Mouse (Mus musculus) hindbrain, embryonic 13.5 days (tissue): ENCODE data around the gene Ap1s1. TPM values are rescaled to one million over a fixed set of nuclear protein-coding genes. Genes with fewer than 3 reads are reported as not detected.

Experiments used
- ATAC-seq: fragments of 200-750 bp; cut with Nextera tagmentation; 2 replicates; pipeline ENCODE4 v1.8.0; 2017; ENCODE audit warnings: moderate TSS enrichment; ENCODE audit not compliant: low FRiP score
- H3K27ac ChIP-seq: fragments of 300-500 bp; sonication (generic); 2 replicates; pipeline ENCODE4 v1.5.1; 2015; ENCODE audit warnings: inconsistent platforms, mild to moderate bottlenecking, moderate library complexity
- H3K27me3 ChIP-seq: fragments of 300-500 bp; sonication (generic); 2 replicates; pipeline ENCODE4 v1.6.1; 2015; ENCODE audit warnings: mild to moderate bottlenecking, inconsistent platforms
- H3K36me3 ChIP-seq: fragments of 300-500 bp; sonication (generic); 2 replicates; pipeline ENCODE4 v1.6.1; 2015; ENCODE audit warnings: mild to moderate bottlenecking, inconsistent platforms
- H3K4me1 ChIP-seq: fragments of 300-500 bp; sonication (generic); replicated peaks from 2 replicates; pipeline ENCODE4 v1.6.1; 2015; ENCODE audit warnings: inconsistent platforms
- H3K4me2 ChIP-seq: fragments of 300-500 bp; sonication (generic); 2 replicates; pipeline ENCODE4 v1.6.1; 2015; ENCODE audit warnings: inconsistent platforms, mild to moderate bottlenecking, moderate library complexity
- H3K4me3 ChIP-seq: fragments of 300-500 bp; sonication (generic); 2 replicates; pipeline ENCODE4 v1.5.1; 2015; ENCODE audit warnings: mild to moderate bottlenecking, inconsistent platforms
- H3K9ac ChIP-seq: fragments of 300-500 bp; sonication (generic); 2 replicates; pipeline ENCODE4 v1.6.1; 2015; ENCODE audit warnings: mild to moderate bottlenecking, inconsistent platforms
- H3K9me3 ChIP-seq: fragments of 300-500 bp; sonication (generic); 2 replicates; pipeline ENCODE4 v1.6.1; 2016; ENCODE audit warnings: inconsistent platforms
- WGBS: fragments of 180-500 bp; shearing (Covaris S2); methylation state at CpG from one replicate; pipeline ENCODE4 v1.1.7; 2015; 5-methylcytosine and 5-hydroxymethylcytosine counted together
- polyA plus RNA-seq: library from polyadenylated mRNA; unstranded; fragments of >200 nt; fragmentation: Nextera tagmentation; extraction: Ambion mirVana; gene quantifications from 2 replicates; pipeline ENCODE4 v1.2.1, GENCODE M21; 2015

The Ap1s1 gene
- polyA plus RNA-seq, 1 experiment from 2014 or later = 220 TPM

GRCm38 (mm10) chr5:137054873-137055272 is 8.9 kb upstream of the Ap1s1 start:
- Histone ChIP-seq H3K4me1 (no peaks in the 10 kb centered on the region), H3K27ac (no peak overlapping the region), H3K27me3 (no peaks in the 10 kb centered on the region; the same call in 1 of the 2 replicates), H3K9me3 (peaks cover 5% of the 10 kb centered on the region; the same call in 1 of the 2 replicates), H3K4me3 (no peak overlapping the region), H3K36me3 (no peaks in the 10 kb centered on the region), H3K9ac (no peak overlapping the region), H3K4me2 (no peak overlapping the region)
- 87% methylated on average over 5 of the region's 5 CpGs for WGBS
- ATAC-seq = no peak

GRCm38 (mm10) chr5:137054299-137054698 is 8.4 kb upstream of the Ap1s1 start:
- ATAC-seq = no peak
- no peaks in the 10 kb centered on the region for H3K4me1 ChIP-seq
- WGBS = 88% methylated on average over 7 of the region's 7 CpGs
- H3K4me2 ChIP-seq = no peak overlapping the region
- H3K4me3 ChIP-seq = no peak overlapping the region
- H3K36me3 ChIP-seq = no peaks in the 10 kb centered on the region
- no peak overlapping the region for H3K9ac ChIP-seq
- H3K27ac ChIP-seq = no peak overlapping the region
- peaks cover 5% of the 10 kb centered on the region; the same call in 1 of the 2 replicates for H3K9me3 ChIP-seq
- no peaks in the 10 kb centered on the region; the same call in 1 of the 2 replicates for H3K27me3 ChIP-seq

- Histone ChIP-seq H3K9me3 (peaks cover 5% of the 10 kb centered on the region; the same call in 1 of the 2 replicates), H3K27ac (no peak overlapping the region), H3K4me3 (no peak overlapping the region), H3K36me3 (no peaks in the 10 kb centered on the region), H3K4me2 (no peak overlapping the region), H3K9ac (no peak overlapping the region), H3K4me1 (no peaks in the 10 kb centered on the region; the same call in 1 of the 2 replicates), H3K27me3 (no peaks in the 10 kb centered on the region; the same call in 1 of the 2 replicates)
- no peak for ATAC-seq
- WGBS = 84% methylated on average over 5 of the region's 5 CpGs
Observed at GRCm38 (mm10) chr5:137051914-137052505, 6.1 kb upstream of the Ap1s1 start.

GRCm38 (mm10) chr5:137051125-137051524 is 5.2 kb upstream of the Ap1s1 start:
- H3K4me3 ChIP-seq = no peak overlapping the region
- no peaks in the 10 kb centered on the region for H3K36me3 ChIP-seq
- no peak overlapping the region for H3K27ac ChIP-seq
- no peaks in the 10 kb centered on the region for H3K27me3 ChIP-seq
- WGBS = 31% methylated on average over 6 of the region's 6 CpGs
- ATAC-seq = no peak
- H3K4me1 ChIP-seq = peaks cover 5% of the 10 kb centered on the region
- H3K4me2 ChIP-seq = no peak overlapping the region
- no peak overlapping the region for H3K9ac ChIP-seq
- peaks cover 5% of the 10 kb centered on the region; the same call in 1 of the 2 replicates for H3K9me3 ChIP-seq

- no peaks in the 10 kb centered on the region for H3K9me3 ChIP-seq
- no peak overlapping the region for H3K27ac ChIP-seq
- no peak overlapping the region for H3K9ac ChIP-seq
- no peak overlapping the region for H3K4me3 ChIP-seq
- peaks cover 15% of the 10 kb centered on the region for H3K4me1 ChIP-seq
- no peak for ATAC-seq
- H3K36me3 ChIP-seq = peaks cover 9% of the 10 kb centered on the region
- H3K4me2 ChIP-seq = no peak overlapping the region
- no peaks in the 10 kb centered on the region for H3K27me3 ChIP-seq
Observed at GRCm38 (mm10) chr5:137046991-137047390, 1.1 kb upstream of the Ap1s1 start.

- Histone ChIP-seq H3K36me3 (peaks cover 16% of the 10 kb centered on the region), H3K9ac (no peak overlapping the region), H3K4me2 (peak overlapping the region; percentile 86), H3K27me3 (no peaks in the 10 kb centered on the region), H3K4me1 (peaks cover 15% of the 10 kb centered on the region), H3K9me3 (no peaks in the 10 kb centered on the region), H3K4me3 (peak overlapping the region; percentile 58; the same call in 1 of the 2 replicates), H3K27ac (peak overlapping the region; percentile 74)
- WGBS = 28% methylated on average over 5 of the region's 5 CpGs
- ATAC-seq = peak; percentile 59; the same call in 1 of the 2 replicates
Observed at GRCm38 (mm10) chr5:137046324-137046718, 386 bp upstream of the Ap1s1 start.

- peaks cover 37% of the 10 kb centered on the region for H3K36me3 ChIP-seq
- H3K9ac ChIP-seq = no peak overlapping the region
- no peak overlapping the region for H3K27ac ChIP-seq
- no peak overlapping the region for H3K4me2 ChIP-seq
- peaks cover 15% of the 10 kb centered on the region for H3K4me1 ChIP-seq
- no peak for ATAC-seq
- no peaks in the 10 kb centered on the region for H3K9me3 ChIP-seq
- WGBS = 97% methylated on average over 7 of the region's 7 CpGs
- no peak overlapping the region for H3K4me3 ChIP-seq
- no peaks in the 10 kb centered on the region for H3K27me3 ChIP-seq
Observed at GRCm38 (mm10) chr5:137043997-137044396, 1.9 kb downstream of the Ap1s1 start.

- H3K4me3 ChIP-seq = no peak overlapping the region
- no peaks in the 10 kb centered on the region for H3K27me3 ChIP-seq
- peaks cover 12% of the 10 kb centered on the region for H3K4me1 ChIP-seq
- H3K9me3 ChIP-seq = no peaks in the 10 kb centered on the region
- no peak overlapping the region for H3K4me2 ChIP-seq
- no peak overlapping the region for H3K9ac ChIP-seq
- peaks cover 61% of the 10 kb centered on the region for H3K36me3 ChIP-seq
- 87% methylated on average over 10 of the region's 10 CpGs for WGBS
- ATAC-seq = no peak
- H3K27ac ChIP-seq = no peak overlapping the region
Observed at GRCm38 (mm10) chr5:137041442-137041841, 4.5 kb downstream of the Ap1s1 start.

GRCm38 (mm10) chr5:137039453-137039852 is 6.5 kb downstream of the Ap1s1 start:
- H3K27me3 ChIP-seq = peaks cover 15% of the 10 kb centered on the region
- H3K4me1 ChIP-seq = no peaks in the 10 kb centered on the region
- no peak for ATAC-seq
- no peak overlapping the region for H3K4me3 ChIP-seq
- no peaks in the 10 kb centered on the region for H3K9me3 ChIP-seq
- H3K27ac ChIP-seq = no peak overlapping the region
- WGBS = 95% methylated on average over 10 of the region's 10 CpGs
- no peak overlapping the region for H3K9ac ChIP-seq
- H3K4me2 ChIP-seq = no peak overlapping the region
- peaks cover 76% of the 10 kb centered on the region for H3K36me3 ChIP-seq

GRCm38 (mm10) chr5:137036211-137036610 is 9.7 kb downstream of the Ap1s1 start:
- Histone ChIP-seq H3K4me1 (peaks cover 17% of the 10 kb centered on the region), H3K27me3 (peaks cover 35% of the 10 kb centered on the region), H3K36me3 (peaks cover 59% of the 10 kb centered on the region), H3K9me3 (no peaks in the 10 kb centered on the region), H3K4me2 (no peak overlapping the region), H3K27ac (no peak overlapping the region), H3K4me3 (no peak overlapping the region), H3K9ac (no peak overlapping the region)
- no peak for ATAC-seq
- WGBS = 87% methylated on average over 13 of the region's 13 CpGs

- Histone ChIP-seq H3K27me3 (peaks cover 67% of the 10 kb centered on the region), H3K27ac (peak overlapping the region; percentile 23; the same call in 1 of the 2 replicates), H3K4me3 (peak overlapping the region; percentile 54), H3K9me3 (no peaks in the 10 kb centered on the region), H3K4me2 (peak overlapping the region; percentile 99), H3K4me1 (peaks cover 42% of the 10 kb centered on the region), H3K36me3 (peaks cover 27% of the 10 kb centered on the region), H3K9ac (peak overlapping the region; percentile 76)
- under 1% methylated on average over 48 of the region's 49 CpGs for WGBS
- ATAC-seq = peak; percentile 63
Observed at GRCm38 (mm10) chr5:137032641-137033074, 13.3 kb downstream of the Ap1s1 start.

- Histone ChIP-seq H3K4me2 (peak overlapping the region; percentile 99), H3K27ac (0 out of 2 replicates have a peak overlapping the region, but pooled peaks have one; percentile 23), H3K36me3 (peaks cover 20% of the 10 kb centered on the region), H3K4me3 (peak overlapping the region; percentile 54), H3K4me1 (peaks cover 42% of the 10 kb centered on the region), H3K9ac (peak overlapping the region; percentile 76), H3K27me3 (peaks cover 73% of the 10 kb centered on the region), H3K9me3 (no peaks in the 10 kb centered on the region)
- under 1% methylated on average over 33 of the region's 33 CpGs for WGBS
- peak; percentile 8; the same call in 1 of the 2 replicates for ATAC-seq
Observed at GRCm38 (mm10) chr5:137032033-137032421, 13.9 kb downstream of the Ap1s1 start.
